Mouse (Mus musculus) B cell, adult (primary cell): ENCODE measurements around the gene Zfp386. TPM values are rescaled to one million over a fixed set of nuclear protein-coding genes. Genes with fewer than 3 reads are reported as not detected.

Experiments used
- total RNA-seq: library from RNA; stranded (reverse); gene quantifications from 4 replicates; pipeline ENCODE4 v1.2.4, GENCODE M21; 2023; ENCODE audit not compliant: inconsistent age

The Zfp386 gene
- 31.6 to 38.9 TPM (median 34.2 TPM) in 4 replicates for total RNA-seq

DNA sequence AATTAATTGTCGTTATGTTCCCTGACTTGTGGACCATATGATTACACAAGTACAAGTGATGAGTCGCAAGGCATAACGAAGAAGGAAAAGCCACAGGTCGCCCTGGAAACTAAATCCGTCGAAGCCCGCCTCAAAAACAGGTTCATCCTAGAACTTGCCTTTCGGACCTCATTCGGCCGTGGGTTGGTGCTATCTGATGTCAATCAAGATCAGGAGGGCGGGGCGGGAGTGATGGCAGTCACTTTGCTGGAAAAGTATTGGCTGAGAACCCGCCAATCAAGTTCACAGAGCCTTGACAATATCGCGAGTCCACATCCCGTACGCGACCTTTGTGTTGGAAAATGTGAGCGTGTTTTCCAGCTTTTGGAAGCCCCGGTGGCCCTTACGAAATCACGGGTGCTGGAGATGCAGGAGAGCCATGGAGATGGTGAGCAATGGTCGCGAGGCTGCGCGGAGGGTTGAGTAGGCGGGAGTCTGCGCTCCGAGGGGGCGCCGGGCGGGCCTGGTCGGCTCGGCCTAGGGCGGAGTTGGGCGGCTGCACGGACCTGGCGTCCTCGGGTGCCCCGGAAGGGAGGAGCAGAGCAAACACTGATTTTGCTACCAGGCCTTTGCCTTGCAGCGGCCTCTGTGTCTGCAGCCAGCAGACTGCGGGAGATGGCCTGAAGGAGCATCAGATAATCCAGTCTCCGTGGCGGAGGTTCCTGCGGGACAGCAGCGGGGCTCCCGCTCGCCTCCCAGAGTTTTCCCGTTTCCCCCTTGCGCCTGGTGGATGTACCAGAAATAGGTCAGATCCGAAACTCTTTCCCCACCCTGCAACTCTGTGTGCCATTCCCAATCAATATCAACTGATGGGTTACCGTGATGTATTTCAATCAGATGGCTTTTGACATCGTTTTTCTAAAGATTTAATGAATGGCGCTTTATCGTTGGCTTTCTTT, at the start of gene Zfp386:
TSS of gene Zfp386 (plus strand) at position 285 of the 938 bp plus-strand sequence.

DNA sequence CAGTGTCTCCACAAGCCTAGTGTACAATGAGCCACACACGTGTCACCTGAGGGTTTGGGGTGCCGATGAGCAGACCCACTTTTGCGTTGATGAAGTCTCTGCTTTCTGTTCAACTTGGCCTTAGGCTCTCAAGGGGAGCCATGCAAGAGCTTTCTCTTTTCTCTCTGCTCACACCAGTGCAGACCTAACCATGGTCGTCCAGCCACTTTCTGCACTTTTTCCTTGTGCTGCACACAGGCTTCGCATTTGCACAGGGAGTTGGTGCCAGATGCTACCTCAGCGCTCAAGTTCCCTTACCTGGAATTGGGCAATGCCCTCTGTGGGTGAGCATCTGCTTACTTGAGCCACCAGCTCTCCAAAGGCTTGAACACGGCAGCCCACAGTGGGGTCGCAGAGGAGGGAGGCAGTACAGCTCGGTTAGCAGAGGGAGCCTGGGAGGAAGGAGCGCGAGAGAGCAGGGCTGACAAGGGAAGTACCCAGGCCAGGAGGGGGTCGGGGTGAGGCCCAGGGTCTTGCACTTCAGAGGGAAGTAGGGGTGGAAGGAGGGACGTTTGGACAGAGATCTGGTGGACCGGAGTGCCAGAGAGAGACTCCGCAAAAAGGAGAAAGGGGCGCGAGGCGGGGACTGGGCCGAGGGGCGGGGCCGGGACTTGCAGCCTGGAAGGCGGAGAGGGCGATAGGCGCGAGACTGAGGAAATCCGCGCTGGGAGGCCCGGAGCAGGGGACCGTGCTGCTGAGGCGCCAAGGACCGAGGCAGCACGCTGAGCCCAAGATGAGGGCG, 29.7 kb downstream of the Zfp386 start, which contains the start of gene Vipr2:
TSS of gene Vipr2 (plus strand) at position 653 of the 781 bp plus-strand sequence.

Other genes with a start within 250 kb of the Zfp386 start
- gene Vipr2, start 30.0 kb downstream of the Zfp386 start, total RNA-seq = not detected in 4 replicates
- 1.3 to 2.7 TPM (median 2.2 TPM) in 4 replicates for gene Wdr60, start 215.3 kb downstream of the Zfp386 start, total RNA-seq
- not detected in 4 replicates for gene Gm11027, start 227.7 kb downstream of the Zfp386 start, total RNA-seq
- 67.2 to 80.9 TPM (median 70.9 TPM) in 4 replicates for gene Esyt2, start 233.5 kb downstream of the Zfp386 start, total RNA-seq